Mouse (Mus musculus) brain, embryonic 14.5 days (tissue): ENCODE data around the gene Syne4. TPM values are rescaled to one million over a fixed set of nuclear protein-coding genes. Genes with fewer than 3 reads are reported as not detected.

ENCODE experiments used
- DNase-seq: peaks from one replicate; pipeline ENCODE4 v3.0.0-alpha.2; 2011; ENCODE audit warnings: low read depth
- CTCF ChIP-seq: fragments of 200-500 bp; IDR thresholded peaks from 2 replicates; pipeline ENCODE4 v1.5.1; 2012; ENCODE audit warnings: inconsistent platforms, mild to moderate bottlenecking, moderate library complexity, borderline replicate concordance; ENCODE audit not compliant: insufficient read depth, insufficient read length; ENCODE audit errors: extremely low read depth
- POLR2A ChIP-seq: fragments of 200-500 bp; IDR thresholded peaks from 2 replicates; pipeline ENCODE4 v1.6.1; 2012; ENCODE audit warnings: mild to moderate bottlenecking, inconsistent platforms, borderline replicate concordance; ENCODE audit not compliant: poor library complexity, insufficient read depth, insufficient read length, severe bottlenecking; ENCODE audit errors: extremely low read depth
- polyA plus RNA-seq: library from polyadenylated mRNA; depleted of rRNA; stranded (reverse); fragments of >200 nt; gene quantifications from 2 replicates; pipeline ENCODE4 v1.2.3, GENCODE M21; 2012; rRNA removed

The Syne4 gene
- polyA plus RNA-seq, 1 experiment, result 28.5 TPM

- DNase-seq, result no peak
- no peak for TF ChIP-seq CTCF
- no peak for TF ChIP-seq POLR2A
These were observed 45.4 kb downstream of the Syne4 start for GRCm38 (mm10) chr7:30360028-30360427.

GRCm38 (mm10) chr7:30362652-30363343 lies 48.2 kb downstream of the Syne4 start, which contains the start of gene Lrfn3:
TSS of gene Lrfn3 (minus strand) at chr7:30362772.
- DNase-seq, result peak; percentile 97
- peak; percentile 60; the same call in 1 of the 2 replicates for TF ChIP-seq POLR2A
- no peak for TF ChIP-seq CTCF

- no peak for TF ChIP-seq CTCF
- DNase-seq, result no peak
These were observed 48.7 kb downstream of the Syne4 start for GRCm38 (mm10) chr7:30363344-30363738.

GRCm38 (mm10) chr7:30367466-30367865 lies 52.9 kb downstream of the Syne4 start:
- no peak for DNase-seq
- TF ChIP-seq CTCF, result no peak
- no peak for TF ChIP-seq POLR2A

Other genes starting within 250 kb of the Syne4 start
- 3.2 and 4.9 TPM in 2 replicates for gene Zfp82, start 241.9 kb upstream of the Syne4 start, polyA plus RNA-seq
- 0.38 and 1.1 TPM in 2 replicates for gene Gm26920, start 224.4 kb upstream of the Syne4 start, polyA plus RNA-seq
- gene Zfp566, start 224.3 kb upstream of the Syne4 start, polyA plus RNA-seq, result 9.2 and 10.5 TPM in 2 replicates
- 44.0 and 50.7 TPM in 2 replicates for gene Zfp260, start 220.0 kb upstream of the Syne4 start, polyA plus RNA-seq
- 9.2 and 9.5 TPM in 2 replicates for gene Zfp382, start 192.9 kb upstream of the Syne4 start, polyA plus RNA-seq
- gene Zfp146, start 145.1 kb upstream of the Syne4 start, polyA plus RNA-seq, result 73.1 and 78.5 TPM in 2 replicates
- gene Cox7a1, start 130.7 kb upstream of the Syne4 start, polyA plus RNA-seq, result 2.1 and 2.2 TPM in 2 replicates
- 298 and 304 TPM in 2 replicates for gene Capns1, start 116.0 kb upstream of the Syne4 start, polyA plus RNA-seq
- 245 and 362 TPM in 2 replicates for gene Polr2i, start 82.9 kb upstream of the Syne4 start, polyA plus RNA-seq
- 177 and 180 TPM in 2 replicates for gene Tbcb, start 82.5 kb upstream of the Syne4 start, polyA plus RNA-seq
- gene Ovol3, start 79.1 kb upstream of the Syne4 start, polyA plus RNA-seq, result 0.12 and 0.14 TPM in 2 replicates
- 0.11 and 0.12 TPM in 2 replicates for gene Thap8, start 34.7 kb upstream of the Syne4 start, polyA plus RNA-seq
- gene Wdr62, start 34.4 kb upstream of the Syne4 start, polyA plus RNA-seq, result 15.2 and 26.2 TPM in 2 replicates
- gene Clip3, start 23.1 kb upstream of the Syne4 start, polyA plus RNA-seq, result 233 and 314 TPM in 2 replicates
- gene Alkbh6, start 6.1 kb upstream of the Syne4 start, polyA plus RNA-seq, result 131 and 198 TPM in 2 replicates
- gene E130208F15Rik, start 6.9 kb downstream of the Syne4 start, polyA plus RNA-seq, result 0.36 and 0.37 TPM in 2 replicates
- gene Sdhaf1, start 9.1 kb downstream of the Syne4 start, polyA plus RNA-seq, result 17.6 and 24.7 TPM in 2 replicates
- gene Lrfn3, start 48.0 kb downstream of the Syne4 start, polyA plus RNA-seq, result 29.1 and 39.2 TPM in 2 replicates
- 21.7 and 27.8 TPM in 2 replicates for gene Tyrobp, start 99.0 kb downstream of the Syne4 start, polyA plus RNA-seq
- gene Hcst, start 105.0 kb downstream of the Syne4 start, polyA plus RNA-seq, result 0.90 and 1.4 TPM in 2 replicates
- gene Nfkbid, start 106.9 kb downstream of the Syne4 start, polyA plus RNA-seq, result 2.3 and 3.6 TPM in 2 replicates
- 571 and 616 TPM in 2 replicates for gene Aplp1, start 130.7 kb downstream of the Syne4 start, polyA plus RNA-seq
- gene Kirrel2, start 142.9 kb downstream of the Syne4 start, polyA plus RNA-seq, result 0.85 and 3.3 TPM in 2 replicates
- gene Nphs1, start 143.5 kb downstream of the Syne4 start, polyA plus RNA-seq, result 1.2 and 3.2 TPM in 2 replicates
- 0.05 and 0.26 TPM in 2 replicates for gene Prodh2, start 178.8 kb downstream of the Syne4 start, polyA plus RNA-seq
- gene Arhgap33, start 220.3 kb downstream of the Syne4 start, polyA plus RNA-seq, result 241 and 276 TPM in 2 replicates
- 8.4 and 8.7 TPM in 2 replicates for gene Hspb6, start 237.4 kb downstream of the Syne4 start, polyA plus RNA-seq
- gene Proser3, start 237.5 kb downstream of the Syne4 start, polyA plus RNA-seq, result 24.1 and 27.9 TPM in 2 replicates
- 45.1 and 53.9 TPM in 2 replicates for gene Lin37, start 245.0 kb downstream of the Syne4 start, polyA plus RNA-seq
- gene U2af1l4, start 248.5 kb downstream of the Syne4 start, polyA plus RNA-seq, result 69.3 and 95.4 TPM in 2 replicates
- gene Gm49396, start 248.5 kb downstream of the Syne4 start, polyA plus RNA-seq, result 4.9 and 8.7 TPM in 2 replicates
- 102 and 154 TPM in 2 replicates for gene Psenen, start 248.8 kb downstream of the Syne4 start, polyA plus RNA-seq